Mouse (Mus musculus): ENCODE measurements around the gene Ccrl2.
A peak's percentile ranks its signal among the peaks of the same experiment; 100 is the strongest.

Gene Ccrl2

DNA sequence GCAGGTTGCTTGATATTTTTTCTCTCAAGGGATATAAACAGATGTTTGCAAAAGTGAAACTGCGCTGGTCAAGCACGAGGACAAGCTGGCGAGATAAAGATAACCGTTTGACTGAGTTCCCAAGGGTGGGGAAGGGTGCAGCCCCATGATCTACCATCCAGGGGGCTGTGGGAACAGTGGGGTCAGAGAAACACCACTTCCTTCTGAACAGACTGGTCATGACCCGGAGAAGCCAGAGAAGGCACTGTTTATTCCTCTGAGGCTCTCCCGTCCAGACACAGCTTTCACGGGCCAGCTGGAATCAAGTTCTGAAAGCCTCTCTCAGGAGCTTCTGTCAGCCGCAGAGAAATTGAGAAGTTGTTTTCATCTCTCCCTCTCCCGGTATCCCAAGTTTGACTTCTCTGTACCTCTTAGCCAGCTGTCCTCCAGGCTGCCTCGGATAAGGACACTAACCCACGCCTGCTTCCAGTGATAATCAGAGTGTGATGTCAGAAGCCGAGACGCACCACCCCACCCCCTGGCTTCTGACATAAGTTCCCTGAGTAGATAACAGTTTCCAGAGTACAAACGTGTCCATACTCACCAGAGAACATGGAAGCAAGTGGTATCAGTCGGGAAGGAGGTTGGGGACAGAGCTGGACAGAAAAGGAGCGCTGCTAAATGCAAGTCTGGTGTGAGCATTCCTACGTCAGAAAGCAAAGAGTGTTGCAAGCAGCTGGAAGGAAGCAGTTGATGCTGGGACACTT, at the start of gene Ccrl2:
Gene Ccrl2 (minus strand): TSS at position 722 of the 746 bp plus-strand sequence.
- DNase-seq: peak; percentile 55 to 60

DNA sequence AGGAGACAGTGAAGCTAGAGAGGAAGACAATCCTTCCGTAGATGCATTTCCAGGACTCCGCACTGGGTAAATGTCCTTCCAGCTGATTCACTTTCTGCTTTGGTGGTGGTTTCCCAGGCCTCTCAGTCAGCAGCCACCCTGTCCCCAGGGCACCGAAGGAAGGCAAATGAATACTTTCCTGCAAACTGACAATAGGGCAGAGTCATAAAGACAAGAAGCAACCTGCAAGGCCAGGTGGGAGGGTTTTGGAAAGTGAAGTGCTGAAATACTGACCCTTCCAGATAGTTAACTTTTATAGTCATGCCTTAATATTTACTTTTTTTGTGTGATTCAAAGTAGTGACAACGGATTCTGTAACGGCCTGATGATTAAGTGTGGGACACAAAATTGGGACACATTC, 46.6 kb upstream of the Ccrl2 start:
- no peak for DNase-seq

DNA sequence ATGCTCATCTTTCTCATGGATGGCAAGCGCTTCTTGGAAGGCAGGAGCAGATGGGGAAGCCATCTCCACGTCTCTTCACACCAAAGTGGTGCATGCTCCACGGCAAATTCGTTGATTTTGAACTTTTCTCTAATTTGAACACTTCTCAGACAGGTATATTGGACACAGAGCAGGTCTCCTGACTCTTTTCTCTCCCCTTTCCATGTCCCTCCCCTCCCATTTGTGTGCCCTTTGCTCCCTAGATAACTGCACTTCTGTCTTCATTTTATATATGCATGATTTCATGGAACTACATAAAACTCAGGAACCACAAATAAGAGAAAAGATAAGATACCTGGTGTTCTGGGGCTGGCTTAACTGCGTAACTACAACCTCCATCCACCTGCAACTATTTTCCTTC, 46.0 kb upstream of the Ccrl2 start:
- no peak for DNase-seq

DNA sequence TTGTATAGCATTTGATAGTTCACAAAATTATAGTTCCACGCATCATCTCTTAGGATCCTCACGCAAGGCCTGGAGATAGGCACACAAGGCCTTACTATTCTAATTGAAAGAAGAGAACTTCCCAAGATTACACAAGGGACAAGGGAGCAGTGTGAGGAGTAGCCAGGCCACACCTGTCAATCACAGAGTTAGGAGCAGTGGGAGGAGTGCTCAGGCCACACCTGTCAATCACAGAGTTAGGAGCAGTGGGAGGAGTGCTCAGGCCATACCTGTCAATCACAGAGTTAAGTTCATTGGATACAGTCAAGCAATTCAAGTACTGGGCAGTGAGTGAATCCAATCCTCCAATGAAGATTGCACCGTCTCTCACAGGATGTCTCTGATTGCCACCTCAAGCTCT, 43.1 kb upstream of the Ccrl2 start:
- DNase-seq: no peak

DNA sequence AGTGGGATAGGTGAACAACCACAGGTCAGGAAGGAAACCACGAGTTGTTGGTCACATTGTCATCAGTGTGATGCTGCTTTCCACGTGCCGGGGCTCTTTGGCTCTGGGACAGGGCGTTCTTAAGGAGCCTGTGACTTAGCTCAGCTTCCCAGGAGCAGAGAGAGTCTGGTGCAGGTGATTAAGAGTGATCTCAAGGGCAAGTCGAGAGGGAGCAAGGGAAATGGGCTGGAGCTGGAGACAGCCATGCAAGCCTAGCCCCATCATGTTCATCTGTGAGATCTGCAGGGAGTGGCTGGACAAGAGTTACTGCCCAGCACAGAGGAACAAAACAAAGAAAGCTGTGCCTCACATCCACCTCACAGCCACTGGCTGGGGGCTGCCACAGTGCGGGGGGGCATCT, 40.2 kb upstream of the Ccrl2 start:
- no peak for DNase-seq

DNA sequence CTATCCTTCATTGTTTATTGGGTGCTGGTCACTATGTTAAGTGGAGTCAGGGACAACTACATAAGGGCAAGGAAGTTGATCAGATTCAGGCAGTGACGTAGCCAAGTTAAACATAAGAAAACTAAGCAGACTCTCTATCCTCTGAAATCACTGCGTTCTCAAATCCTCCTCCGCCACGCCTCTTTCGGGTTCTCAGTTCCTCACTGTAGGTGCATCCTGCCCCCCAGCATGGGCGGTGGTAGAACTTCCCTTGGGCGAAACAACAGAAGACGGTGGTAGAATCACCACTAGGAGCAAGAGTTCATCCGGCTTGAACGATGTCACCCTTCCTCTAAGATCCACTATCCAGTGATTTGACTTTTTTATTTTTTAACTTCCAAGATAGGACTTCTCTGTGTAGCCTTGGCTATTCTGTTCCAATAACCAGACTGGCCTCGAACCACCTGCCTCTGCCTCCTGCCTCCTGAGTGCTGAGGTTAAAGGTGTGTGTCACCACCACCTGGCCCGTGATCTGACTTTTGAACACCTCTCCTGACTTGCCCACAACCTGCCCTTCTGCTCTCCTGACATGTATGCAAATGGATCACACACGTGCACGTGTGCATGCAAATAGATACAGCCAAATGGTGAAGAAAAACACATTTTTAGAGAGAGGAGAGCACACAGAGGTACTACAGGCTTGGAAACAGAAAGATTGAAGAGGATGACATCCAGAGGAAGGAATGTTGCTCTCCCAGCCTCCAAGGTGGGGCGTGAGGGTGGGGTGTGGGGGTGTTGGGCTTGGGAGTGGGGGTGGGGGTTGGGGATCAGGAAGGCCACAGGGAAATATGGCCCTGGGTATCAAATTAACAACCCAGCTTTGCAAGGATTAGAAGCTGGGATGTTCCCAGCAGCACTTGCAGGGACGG, 39.4 kb upstream of the Ccrl2 start:
- DNase-seq: no peak

DNA sequence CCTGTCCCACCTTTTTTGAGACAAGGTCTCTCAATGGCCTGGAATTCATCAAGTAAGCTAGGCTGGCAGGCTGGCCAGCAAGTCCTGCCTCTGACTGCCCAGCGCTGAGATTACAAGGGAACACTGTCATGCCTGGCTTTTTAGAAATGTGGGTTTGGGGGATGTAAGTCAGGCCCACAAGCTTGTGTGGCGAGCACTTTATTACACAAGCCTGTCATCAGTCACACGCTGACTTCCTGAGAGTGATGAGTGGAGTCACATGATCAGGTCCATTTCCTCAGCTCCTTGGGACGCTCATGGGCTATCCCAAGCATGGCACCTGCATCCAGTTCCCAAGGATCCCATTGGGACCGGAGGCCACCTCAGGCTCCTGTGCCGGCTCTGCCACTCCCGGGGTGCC, 38.4 kb upstream of the Ccrl2 start:
- DNase-seq: no peak

DNA sequence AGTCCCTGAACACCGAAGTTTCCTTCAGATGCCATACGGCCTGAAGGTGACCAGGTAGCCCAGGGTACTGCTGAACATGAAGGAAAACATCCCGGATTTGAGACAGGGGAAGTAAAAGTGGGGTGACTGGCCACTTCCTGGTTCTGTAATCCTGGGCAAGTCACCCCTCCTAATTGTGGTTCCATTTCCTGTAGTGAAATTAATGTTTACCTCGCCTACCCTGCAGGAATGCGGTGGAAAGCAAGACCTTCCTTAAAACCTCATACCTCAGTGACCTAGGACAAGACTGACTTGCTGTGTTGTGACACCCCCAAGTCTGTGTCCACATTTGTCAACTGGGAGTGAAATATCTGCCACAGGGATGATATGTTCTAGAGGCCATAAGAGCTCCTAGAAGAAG, 37.3 kb upstream of the Ccrl2 start:
- peak in 1 of 2 experiments; percentile 25 for DNase-seq

DNA sequence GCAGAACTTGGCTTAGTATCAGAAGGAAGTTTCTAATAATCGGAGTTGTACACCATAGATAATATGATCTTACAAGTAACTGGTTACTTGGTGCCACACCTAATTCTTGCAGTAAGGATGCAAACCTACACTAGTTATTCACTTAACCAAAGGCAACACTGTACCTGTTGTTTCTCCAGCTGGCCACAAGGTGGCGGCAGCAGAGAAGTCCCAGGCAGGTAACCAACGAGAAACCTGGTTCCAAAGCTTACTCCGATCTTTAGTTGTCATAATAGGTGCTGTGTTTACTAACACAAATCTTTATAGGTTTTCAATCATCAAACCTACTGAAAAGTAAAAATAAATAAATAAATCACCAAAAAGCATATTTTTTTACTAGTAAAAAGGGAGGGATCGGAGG, 35.8 kb upstream of the Ccrl2 start:
- DNase-seq: peak; percentile 77 to 83

DNA sequence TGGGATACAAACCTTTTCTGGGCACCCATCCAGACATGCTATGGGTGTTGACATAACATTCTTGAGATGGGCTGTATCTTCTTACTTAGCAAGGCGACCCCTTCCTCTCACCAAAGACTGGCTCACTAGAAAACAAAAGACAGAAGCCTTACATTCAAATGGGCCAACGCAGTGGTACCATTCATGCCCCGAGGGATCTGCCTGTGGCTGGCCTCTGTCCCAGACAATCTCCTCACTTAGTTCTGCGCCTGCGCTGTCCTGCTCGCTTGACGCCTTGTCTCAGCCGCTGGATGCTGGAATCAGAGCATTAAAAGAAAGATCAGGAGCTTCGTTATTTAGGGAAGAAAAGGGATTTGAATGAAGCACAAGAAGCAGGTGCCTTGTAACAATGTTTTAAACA, 35.3 kb upstream of the Ccrl2 start:
- no peak for DNase-seq

DNA sequence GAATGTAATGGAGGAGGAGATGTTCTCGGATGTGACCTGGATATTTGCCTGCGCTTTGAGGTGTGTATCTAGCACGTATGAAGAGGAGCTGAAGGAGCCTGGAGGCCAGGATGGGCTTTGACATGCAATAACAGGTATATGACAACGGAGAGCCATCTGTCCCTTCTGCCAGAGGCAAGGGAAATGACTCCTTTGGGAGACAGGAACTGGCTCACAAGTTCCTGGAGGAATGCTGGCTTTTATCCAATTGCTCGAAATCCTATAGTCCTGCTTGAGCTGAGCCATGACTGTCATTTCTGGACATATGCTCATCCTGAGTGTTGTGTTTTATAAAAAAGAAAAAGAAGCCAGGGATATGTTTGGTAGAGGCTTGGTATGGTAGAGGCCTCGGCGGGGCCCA, 31.6 kb upstream of the Ccrl2 start:
- DNase-seq: no peak

DNA sequence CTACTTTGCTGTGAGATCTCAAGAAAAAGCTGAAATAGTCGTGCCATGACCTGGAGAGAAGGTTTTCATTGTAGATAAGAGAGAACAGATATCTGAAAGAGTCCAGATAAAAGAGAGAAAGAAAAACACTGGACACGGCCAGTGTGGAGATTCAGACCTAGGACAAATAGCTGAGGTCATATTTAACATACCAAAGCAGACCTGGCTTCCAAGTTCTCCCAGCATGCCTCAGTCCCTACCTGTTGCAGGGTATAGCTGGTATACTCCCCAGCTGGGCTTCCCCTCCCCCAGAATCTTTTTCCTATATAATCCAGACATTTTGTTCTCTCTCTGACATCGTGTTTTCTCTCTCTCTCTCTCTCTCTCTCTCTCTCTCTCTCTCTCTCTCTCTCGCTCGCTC, 30.6 kb upstream of the Ccrl2 start:
- DNase-seq: no peak

DNA sequence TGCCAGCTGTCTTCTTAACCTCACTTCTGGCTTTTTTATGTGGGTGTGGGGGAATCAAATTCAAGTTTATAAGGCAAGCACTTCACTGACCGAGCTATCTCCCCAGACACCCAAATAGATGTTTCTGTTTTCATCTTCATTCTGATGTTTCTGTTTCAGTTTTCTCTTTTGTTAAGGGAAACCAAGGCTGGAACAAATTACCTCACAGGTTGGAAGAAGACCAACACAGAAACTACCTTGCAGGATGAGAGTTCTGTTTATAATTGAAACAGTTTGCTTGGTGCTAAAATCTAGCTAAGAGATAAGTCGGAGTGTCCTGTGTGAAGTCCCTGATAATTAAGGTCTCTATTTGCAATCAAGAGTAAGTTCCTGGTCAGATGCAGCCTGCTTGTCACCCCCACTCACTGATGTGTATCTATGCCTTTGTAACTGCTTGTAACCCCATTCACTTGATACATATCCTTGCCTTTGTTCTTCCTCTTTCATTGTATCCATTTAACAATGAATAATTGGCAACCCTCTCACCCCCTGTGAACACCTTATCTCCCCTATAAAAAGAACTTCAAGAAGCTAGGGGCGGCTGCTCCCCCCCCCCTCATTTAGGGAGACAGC, 29.8 kb upstream of the Ccrl2 start:
- DNase-seq: no peak

DNA sequence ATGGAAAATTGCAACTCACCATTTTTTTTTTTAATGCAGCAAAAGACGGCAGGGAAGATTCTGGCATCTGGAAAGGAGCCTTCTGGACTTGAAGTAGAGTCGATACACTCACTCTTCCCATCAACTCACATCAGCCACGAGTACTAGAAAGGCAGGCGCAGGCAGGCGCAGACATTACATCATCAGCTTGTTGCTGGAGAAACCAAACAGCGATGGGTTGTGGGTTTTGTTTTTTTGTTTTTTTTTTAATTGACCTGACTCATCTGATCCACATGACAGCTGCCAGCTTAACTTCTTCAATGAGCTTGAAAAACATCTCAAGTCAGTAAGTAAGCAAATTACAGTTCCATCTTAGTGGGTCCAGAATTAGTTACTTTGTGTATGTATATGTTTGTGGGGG, 28.8 kb upstream of the Ccrl2 start:
- DNase-seq: no peak

DNA sequence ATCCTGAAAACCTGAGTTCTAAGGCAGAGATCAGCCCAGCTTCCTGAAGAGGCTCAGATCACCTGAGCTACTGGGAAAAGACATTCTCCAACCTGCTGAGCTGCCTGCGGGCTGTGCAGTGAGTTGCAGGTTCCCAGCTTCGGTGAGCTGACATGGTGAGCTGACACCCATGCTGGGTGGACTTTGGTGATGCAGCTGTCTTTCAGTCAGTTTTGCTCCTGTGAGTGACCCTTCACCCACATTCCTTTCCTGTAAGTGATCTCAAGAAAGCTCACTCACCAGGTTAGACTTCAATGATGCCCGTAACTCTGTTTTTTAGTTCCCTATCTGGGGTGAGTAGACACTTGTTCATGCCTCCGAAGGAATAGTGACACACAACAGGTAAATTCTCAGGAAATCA, 28.0 kb upstream of the Ccrl2 start:
- DNase-seq: peak; percentile 29 to 42

DNA sequence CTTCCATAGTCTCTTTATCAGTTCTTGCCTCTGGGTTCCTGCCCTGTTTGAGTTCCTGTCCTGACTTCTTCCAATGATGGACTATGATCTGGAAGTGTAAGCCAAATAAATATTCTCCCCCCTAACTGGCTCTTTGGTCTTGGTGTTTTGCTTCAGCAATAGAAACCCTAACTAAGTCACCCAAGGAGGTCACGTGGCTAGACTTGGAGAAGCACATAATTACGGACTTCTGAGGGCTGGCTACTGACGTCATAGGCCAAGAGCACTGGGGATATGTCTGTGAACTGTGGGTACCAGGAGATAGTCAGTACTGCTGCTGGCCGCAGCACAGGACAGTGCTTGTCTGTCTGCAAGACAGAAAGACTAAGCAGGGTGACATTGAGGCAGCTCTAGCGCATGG, 24.4 kb upstream of the Ccrl2 start:
- DNase-seq: no peak

DNA sequence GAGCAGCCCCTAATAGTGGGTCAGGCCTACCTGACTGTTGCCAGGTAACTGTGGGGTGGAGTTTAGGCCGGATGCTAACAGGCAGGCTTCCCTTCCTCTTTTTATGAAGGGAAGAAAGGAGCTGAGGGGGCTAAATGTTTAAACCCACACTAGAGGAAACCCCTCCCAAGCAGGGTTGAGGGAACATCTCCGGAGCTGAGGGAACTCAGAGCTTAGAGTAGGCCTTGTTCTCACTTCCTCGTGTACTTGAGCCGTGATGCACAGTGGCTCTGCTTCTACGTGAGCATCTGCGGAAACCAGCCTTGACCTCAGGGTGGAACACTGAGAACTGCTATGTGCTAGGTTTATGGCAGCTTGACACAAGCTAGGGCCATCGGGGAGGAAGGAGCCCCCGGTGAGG, 23.5 kb upstream of the Ccrl2 start:
- DNase-seq: no peak

DNA sequence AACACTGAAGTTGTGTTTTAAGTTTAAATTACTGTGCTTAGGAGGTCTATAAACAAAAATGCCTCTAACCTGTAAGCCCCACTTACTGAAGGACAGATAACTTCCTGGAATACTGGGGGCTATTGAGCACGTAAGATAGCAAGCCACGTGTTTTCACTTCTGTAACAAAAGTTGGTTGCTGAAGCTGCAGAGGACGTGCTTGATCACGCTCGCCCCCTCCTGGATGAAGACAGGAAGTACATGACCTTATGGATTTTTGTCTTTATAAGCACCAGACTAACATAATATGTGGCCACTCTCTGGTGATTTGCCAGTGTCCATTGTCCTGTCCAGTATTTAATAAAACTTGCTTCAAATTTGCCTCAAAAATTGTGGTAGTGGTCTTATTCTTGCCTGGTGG, 20.4 kb upstream of the Ccrl2 start:
- DNase-seq: peak in 1 of 2 experiments; percentile 37

DNA sequence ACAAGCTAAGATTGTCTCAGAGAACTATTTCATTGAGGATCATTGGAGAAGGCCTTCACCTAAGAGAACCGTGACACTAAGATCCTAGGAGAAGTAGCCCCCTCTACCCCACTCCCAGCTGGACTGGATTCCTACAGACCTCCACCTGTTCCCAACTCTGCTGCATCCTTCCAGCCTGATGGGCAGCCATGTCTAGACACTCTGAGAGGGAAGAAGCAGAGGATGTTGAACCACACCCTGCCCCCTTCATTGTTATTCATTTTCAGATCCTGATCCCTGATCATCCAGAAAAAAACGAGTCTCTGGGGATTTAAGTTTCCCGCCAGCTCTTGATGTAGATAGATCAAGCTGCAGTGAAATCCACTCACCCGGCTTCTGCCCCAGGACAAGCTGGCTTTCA, 15.7 kb upstream of the Ccrl2 start:
- no peak for DNase-seq

DNA sequence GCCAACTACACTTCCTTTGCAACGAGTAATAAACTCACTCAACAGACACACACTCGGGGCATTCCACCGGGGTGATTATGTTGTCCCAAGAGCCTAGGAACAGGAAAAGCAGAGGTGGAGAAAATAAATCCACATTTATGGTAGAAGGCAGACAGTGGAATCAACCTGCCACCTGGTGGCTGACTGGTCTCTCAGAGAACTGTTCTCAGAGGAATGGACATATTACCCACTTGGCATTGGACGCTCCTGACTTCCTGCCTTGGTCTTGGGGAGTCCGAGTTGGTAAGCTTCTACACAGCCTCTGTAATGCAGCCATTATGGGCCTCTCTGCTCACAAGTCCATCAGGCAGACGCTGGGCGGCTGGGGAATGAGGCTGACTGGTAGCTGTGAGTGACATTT, 14.9 kb upstream of the Ccrl2 start:
- peak; percentile 64 to 84 for DNase-seq

DNA sequence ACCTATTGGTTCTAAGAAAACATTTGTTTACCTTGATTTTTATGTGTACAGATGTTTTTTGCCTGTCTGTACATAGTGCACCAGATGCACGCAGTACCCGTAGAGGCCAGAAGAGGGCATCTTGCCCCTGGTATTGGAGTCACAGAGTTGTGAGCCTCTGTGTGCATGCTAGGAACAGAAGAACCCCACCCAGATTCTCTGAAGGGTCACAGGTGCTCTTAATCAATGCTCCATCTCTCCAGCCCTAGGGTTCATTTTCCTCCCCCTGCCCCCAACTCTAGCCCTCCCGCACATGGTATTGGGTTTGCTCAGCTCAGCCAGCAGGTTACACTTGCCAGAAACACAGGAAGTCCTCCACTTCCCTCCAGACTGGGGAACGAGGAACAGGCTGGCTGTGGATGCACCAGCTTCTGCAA, 13.2 kb upstream of the Ccrl2 start:
- DNase-seq: peak; percentile 52 to 82

DNA sequence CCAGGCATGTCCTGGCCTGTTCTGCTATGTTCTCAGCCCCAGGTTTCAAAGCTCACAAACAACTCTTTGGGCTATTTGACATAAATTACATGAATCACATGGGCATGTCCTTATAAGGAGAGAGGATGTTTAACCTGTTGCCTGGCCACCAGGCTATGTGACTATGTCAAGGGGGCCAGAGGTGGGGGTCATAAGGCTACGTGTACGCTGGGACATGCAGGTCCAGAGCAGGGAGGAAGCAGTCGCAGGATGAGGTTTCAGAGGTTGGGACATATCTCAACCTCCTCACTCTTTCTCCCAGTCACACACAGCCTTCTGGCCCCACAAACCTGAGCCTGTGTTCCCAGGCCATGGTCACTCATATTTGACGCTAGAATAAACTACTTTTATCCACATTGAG, 9.7 kb upstream of the Ccrl2 start:
- no peak for DNase-seq

DNA sequence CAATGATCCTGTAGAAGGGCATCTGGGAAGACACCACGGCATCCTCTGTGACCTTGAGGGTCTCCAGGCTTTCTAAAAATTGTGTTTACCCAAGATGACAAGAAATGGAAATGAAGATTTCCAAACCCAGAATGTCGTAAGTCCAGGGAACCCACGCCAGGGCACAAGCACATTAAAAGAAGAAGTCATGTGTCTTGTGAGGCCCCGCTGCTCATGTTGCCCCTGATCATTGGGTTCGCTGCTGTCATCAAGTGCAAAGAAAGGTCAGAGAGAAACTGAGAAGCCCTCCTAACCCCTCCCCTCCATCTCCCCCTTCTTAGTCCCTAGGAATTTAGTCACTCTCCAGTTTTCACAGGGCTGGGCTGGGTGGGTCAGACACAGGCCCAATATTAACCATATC, 5.5 kb upstream of the Ccrl2 start:
- no peak for DNase-seq

All from kidney, postnatal 36 days (tissue).